Mouse (Mus musculus): Measurements from ENCODE around the gene Mrpl35. TPM values are rescaled to one million over a fixed set of nuclear protein-coding genes. Genes with fewer than 3 reads are reported as not detected.

The Mrpl35 gene
- polyA plus RNA-seq, 1 experiment from 2014 or later: 59.7 TPM

DNA sequence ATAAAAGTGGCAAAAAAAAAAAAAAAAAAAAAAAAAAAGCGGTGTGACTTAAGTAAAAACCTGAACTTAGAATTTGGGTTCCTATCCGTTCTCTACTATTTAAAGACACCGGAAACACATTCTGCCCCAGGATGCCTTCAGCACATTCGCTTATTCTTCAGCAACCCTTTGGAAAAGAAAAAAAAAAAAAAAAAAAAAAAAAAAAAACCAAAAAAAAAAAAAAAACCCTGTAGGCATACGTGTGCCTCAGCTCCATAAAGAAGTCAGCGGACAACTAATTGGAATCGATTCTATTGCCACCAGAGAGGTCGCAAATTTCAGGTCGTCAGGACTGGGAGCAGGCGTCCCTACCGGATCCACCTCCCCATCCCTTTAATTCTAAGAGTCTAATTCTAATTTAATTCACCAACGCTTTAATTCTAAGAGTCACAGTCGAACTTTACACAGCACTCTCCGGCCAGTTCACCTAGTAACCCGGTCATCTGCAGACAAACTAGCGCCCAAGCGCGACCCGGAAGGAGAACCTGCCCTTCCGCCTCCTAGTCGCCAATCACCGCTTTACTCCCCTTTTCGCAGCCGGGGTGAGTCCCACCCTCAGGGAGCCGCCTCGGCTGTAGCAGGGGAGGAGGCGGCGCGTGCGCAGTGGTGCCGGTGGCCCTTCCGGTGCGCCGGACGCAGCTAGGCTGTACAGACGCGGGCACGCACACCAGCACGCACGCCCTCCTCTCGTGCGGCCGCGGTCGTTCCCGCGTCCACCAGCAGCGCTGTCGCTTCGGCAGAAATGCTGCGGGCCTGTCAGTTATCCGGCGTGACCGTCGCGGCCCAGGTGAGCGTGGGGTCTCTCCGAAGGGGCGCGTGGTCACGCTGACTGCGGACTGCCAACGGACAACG is 4.2 kb upstream of the Mrpl35 start, which contains the start of gene Immt:
Gene Immt, plus strand, starts transcription at position 642 of the 891 bp plus-strand sequence.
- peak within 1 kb of the TSS; percentile 96 for H3K4me3 ChIP-seq (ENCODE audit: low read depth, low read length)
- H3K9ac ChIP-seq (ENCODE audit: low read length): peak within 1 kb of the TSS; percentile 87
- no peaks in the 10 kb centered on the region for H3K9me3 ChIP-seq (ENCODE audit: control insufficient read depth, low read length)
- H3K4me2 ChIP-seq (ENCODE audit: low read depth): peak within 1 kb of the TSS; percentile 69
- H3K27me3 ChIP-seq (ENCODE audit: control insufficient read depth, insufficient read depth, low read length): no peaks in the 10 kb centered on the region
- DNase-seq (ENCODE audit: low spot score) (peak; percentile 97), ATAC-seq (ENCODE audit: insufficient read depth, low FRiP score, low TSS enrichment) (peak; percentile 99)
- H3K36me3 ChIP-seq (ENCODE audit: control insufficient read depth, insufficient read depth, low read length): peaks cover 2% of the 10 kb centered on the region; the same call in 1 of the 2 replicates
- peak within 1 kb of the TSS; percentile 76 for H3K27ac ChIP-seq (ENCODE audit: low read depth, low read length)
- H3K4me1 ChIP-seq (ENCODE audit: control insufficient read depth, insufficient read depth, low read length): peaks cover 5% of the 10 kb centered on the region; the same call in 1 of the 2 replicates
- WGBS: under 1% methylated on average over 64 of the region's 64 CpGs

DNA sequence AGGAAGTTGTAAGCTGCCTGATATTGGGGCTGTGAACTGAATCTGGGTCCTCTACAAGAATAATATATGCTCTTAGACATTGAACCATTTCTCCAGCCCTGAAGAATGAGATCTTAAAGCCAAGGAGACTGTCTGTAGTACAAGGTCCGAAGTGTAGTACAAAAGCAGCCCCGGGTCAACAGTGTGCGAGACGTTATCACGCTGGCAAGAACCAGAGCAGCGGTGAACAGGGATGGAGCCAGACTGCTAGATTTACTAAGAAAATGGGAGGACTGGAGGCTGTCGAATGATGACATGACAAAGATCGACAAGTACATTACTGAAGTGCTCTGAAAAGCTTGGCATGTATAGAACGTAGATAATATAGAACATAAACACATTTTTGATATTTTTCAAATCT is 3.0 kb upstream of the Mrpl35 start:
- no peak overlapping the region for H3K4me3 ChIP-seq (ENCODE audit: low read depth, low read length)
- WGBS: 89% methylated on average over 9 of the region's 9 CpGs
- H3K27ac ChIP-seq (ENCODE audit: low read depth, low read length): no peak overlapping the region
- no peak overlapping the region for H3K9ac ChIP-seq (ENCODE audit: low read length)
- peaks cover 5% of the 10 kb centered on the region; the same call in 1 of the 2 replicates for H3K4me1 ChIP-seq (ENCODE audit: control insufficient read depth, insufficient read depth, low read length)
- H3K9me3 ChIP-seq (ENCODE audit: control insufficient read depth, low read length): no peaks in the 10 kb centered on the region
- no peaks in the 10 kb centered on the region for H3K27me3 ChIP-seq (ENCODE audit: control insufficient read depth, insufficient read depth, low read length)
- ATAC-seq (ENCODE audit: insufficient read depth, low FRiP score, low TSS enrichment) (no peak), DNase-seq (ENCODE audit: low spot score) (no peak)
- H3K36me3 ChIP-seq (ENCODE audit: control insufficient read depth, insufficient read depth, low read length): peaks cover 2% of the 10 kb centered on the region; the same call in 1 of the 2 replicates
- H3K4me2 ChIP-seq (ENCODE audit: low read depth): no peak overlapping the region

DNA sequence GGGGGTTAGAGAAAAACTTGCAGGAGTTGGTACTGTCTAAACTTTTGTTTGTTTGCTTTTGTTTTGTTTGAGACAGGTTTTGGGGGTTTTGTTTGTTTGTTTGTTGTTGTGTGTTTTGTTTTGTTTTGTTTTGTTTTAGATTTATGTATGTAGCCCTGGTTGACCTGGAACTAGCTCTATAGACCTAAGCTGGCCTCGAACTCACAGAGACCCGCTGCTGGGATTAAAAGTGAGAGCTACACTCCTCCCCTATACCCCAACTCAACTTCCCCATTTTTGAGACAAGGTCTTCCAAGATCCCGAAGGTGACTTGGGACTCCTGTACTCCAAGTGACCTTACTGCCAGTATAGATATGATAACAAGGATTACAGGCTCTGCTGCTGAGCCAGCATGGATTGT is 2.8 kb downstream of the Mrpl35 start:
- 32% methylated on average over 3 of the region's 3 CpGs for WGBS
- Histone ChIP-seq H3K27ac (ENCODE audit: low read depth, low read length) (no peak overlapping the region), H3K4me1 (ENCODE audit: control insufficient read depth, insufficient read depth, low read length) (no peaks in the 10 kb centered on the region), H3K27me3 (ENCODE audit: control insufficient read depth, insufficient read depth, low read length) (no peaks in the 10 kb centered on the region), H3K9ac (ENCODE audit: low read length) (no peak overlapping the region; the same call in 1 of the 2 replicates), H3K4me3 (ENCODE audit: low read depth, low read length) (peak overlapping the region; percentile 65), H3K4me2 (ENCODE audit: low read depth) (peak overlapping the region; percentile 50), H3K9me3 (ENCODE audit: control insufficient read depth, low read length) (no peaks in the 10 kb centered on the region), H3K36me3 (ENCODE audit: control insufficient read depth, insufficient read depth, low read length) (no peaks in the 10 kb centered on the region)
- ATAC-seq (ENCODE audit: insufficient read depth, low FRiP score, low TSS enrichment): no peak
- no peak for DNase-seq (ENCODE audit: low spot score)

DNA sequence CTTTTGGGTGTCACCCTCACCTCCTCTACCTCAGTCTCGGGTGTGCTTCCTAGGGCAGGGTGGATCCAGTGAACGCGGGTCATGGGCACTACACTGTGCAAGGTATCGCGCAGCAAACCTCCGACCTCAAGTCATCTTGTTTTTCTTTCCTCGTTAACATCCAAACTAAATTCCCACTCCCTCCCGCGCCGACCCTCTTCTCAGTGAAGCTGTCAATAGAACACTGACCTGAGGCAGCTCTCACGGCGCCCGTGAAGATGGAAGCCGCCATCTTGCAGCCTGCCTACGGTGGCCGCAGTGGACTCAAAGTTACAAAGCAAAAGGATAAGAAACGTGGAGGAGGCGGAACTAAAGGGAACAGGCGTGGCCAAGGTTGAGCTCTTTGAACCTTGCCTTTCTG is 3.3 kb downstream of the Mrpl35 start:
- Histone ChIP-seq H3K4me1 (ENCODE audit: control insufficient read depth, insufficient read depth, low read length) (no peaks in the 10 kb centered on the region), H3K4me2 (ENCODE audit: low read depth) (peak overlapping the region; percentile 72), H3K36me3 (ENCODE audit: control insufficient read depth, insufficient read depth, low read length) (no peaks in the 10 kb centered on the region), H3K27ac (ENCODE audit: low read depth, low read length) (no peak overlapping the region), H3K4me3 (ENCODE audit: low read depth, low read length) (peak overlapping the region; percentile 65), H3K27me3 (ENCODE audit: control insufficient read depth, insufficient read depth, low read length) (no peaks in the 10 kb centered on the region), H3K9me3 (ENCODE audit: control insufficient read depth, low read length) (no peaks in the 10 kb centered on the region), H3K9ac (ENCODE audit: low read length) (peak overlapping the region; percentile 66)
- ATAC-seq (ENCODE audit: insufficient read depth, low FRiP score, low TSS enrichment) (peak; percentile 89), DNase-seq (ENCODE audit: low spot score) (peak; percentile 86)
- 0% methylated on average over 19 of the region's 19 CpGs for WGBS

DNA sequence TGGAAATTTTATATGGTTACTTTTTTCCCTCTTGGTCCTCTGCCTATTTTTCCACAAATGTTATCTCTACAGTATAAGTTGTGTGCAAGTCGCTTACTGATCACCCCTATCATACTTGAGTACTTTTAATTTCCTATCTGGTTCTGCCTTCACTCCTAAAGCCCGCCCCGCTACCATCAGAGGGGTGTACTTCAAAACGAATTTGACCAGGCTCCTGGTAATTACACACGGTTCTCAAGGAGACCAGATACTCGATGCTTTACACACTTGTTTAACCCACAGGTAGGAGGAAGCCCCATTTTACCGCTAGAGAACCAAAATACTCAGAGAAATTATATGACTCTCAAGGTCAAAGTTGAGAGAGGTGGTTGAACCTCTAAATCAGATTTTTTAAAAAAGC is 3.7 kb downstream of the Mrpl35 start:
- Histone ChIP-seq H3K4me1 (ENCODE audit: control insufficient read depth, insufficient read depth, low read length) (no peaks in the 10 kb centered on the region), H3K27me3 (ENCODE audit: control insufficient read depth, insufficient read depth, low read length) (no peaks in the 10 kb centered on the region), H3K27ac (ENCODE audit: low read depth, low read length) (no peak overlapping the region), H3K9ac (ENCODE audit: low read length) (peak overlapping the region; percentile 66), H3K4me3 (ENCODE audit: low read depth, low read length) (peak overlapping the region; percentile 65), H3K36me3 (ENCODE audit: control insufficient read depth, insufficient read depth, low read length) (no peaks in the 10 kb centered on the region), H3K9me3 (ENCODE audit: control insufficient read depth, low read length) (no peaks in the 10 kb centered on the region), H3K4me2 (ENCODE audit: low read depth) (peak overlapping the region; percentile 72)
- DNase-seq (ENCODE audit: low spot score) (no peak), ATAC-seq (ENCODE audit: insufficient read depth, low FRiP score, low TSS enrichment) (no peak)
- WGBS: 2% methylated on average over 7 of the region's 7 CpGs

DNA sequence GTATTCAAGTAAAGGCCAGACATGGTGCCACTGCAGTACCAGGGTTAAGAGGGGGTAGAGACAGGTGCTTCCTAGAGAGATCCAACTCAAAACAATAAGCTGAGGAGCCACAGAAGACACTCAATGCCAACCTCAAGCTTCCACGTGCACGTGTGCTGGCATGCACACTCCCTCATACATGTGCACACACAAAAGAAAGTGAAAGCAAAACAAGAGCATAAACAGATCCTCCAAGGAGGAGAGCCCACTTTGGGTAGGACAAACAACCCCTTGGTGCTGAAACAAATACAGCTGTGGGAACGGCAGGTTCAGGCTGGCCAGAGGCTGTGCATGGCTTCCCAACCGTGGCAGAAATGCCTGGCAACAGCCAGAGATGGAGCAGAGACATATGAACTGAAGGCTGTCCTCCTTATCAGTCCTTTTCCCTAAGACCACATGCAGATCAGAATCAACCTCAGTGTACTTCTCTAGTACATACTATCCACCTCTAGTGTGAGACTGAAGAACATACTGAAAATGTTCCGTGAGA is 6.9 kb downstream of the Mrpl35 start:
- ATAC-seq (ENCODE audit: insufficient read depth, low FRiP score, low TSS enrichment): no peak
- Histone ChIP-seq H3K27me3 (ENCODE audit: control insufficient read depth, insufficient read depth, low read length) (no peaks in the 10 kb centered on the region), H3K9me3 (ENCODE audit: control insufficient read depth, low read length) (no peaks in the 10 kb centered on the region), H3K4me3 (ENCODE audit: low read depth, low read length) (no peak overlapping the region), H3K4me1 (ENCODE audit: control insufficient read depth, insufficient read depth, low read length) (no peaks in the 10 kb centered on the region), H3K36me3 (ENCODE audit: control insufficient read depth, insufficient read depth, low read length) (peaks cover 9% of the 10 kb centered on the region), H3K4me2 (ENCODE audit: low read depth) (no peak overlapping the region), H3K27ac (ENCODE audit: low read depth, low read length) (no peak overlapping the region), H3K9ac (ENCODE audit: low read length) (no peak overlapping the region)
- no peak for DNase-seq (ENCODE audit: low spot score)
- WGBS: 90% methylated on average over 5 of the region's 5 CpGs

DNA sequence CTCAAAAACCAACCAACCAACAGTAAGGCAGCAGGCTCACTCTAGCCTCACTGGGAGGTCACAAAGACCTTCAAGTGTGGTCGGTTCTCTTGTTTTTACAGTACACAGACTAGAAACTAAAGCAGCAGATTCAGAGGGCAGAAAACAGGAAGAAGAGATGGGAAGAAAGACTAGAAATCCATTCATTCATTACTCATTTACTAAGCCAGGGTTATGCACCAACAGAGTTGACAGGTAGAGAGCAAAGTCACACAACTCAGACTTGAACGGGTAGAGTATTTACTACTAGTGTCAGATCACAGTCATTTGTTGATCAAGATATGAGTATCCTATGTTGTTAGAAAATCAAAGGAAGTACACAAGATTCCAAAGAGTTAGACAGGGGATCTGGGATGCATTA is 13.9 kb downstream of the Mrpl35 start:
- H3K4me1 ChIP-seq (ENCODE audit: control insufficient read depth, insufficient read depth, low read length): no peaks in the 10 kb centered on the region
- no peaks in the 10 kb centered on the region for H3K27me3 ChIP-seq (ENCODE audit: control insufficient read depth, insufficient read depth, low read length)
- ATAC-seq (ENCODE audit: insufficient read depth, low FRiP score, low TSS enrichment) (no peak), DNase-seq (ENCODE audit: low spot score) (no peak)
- WGBS: 83% methylated on average over 2 of the region's 2 CpGs
- H3K4me2 ChIP-seq (ENCODE audit: low read depth): no peak overlapping the region
- no peak overlapping the region for H3K9ac ChIP-seq (ENCODE audit: low read length)
- H3K4me3 ChIP-seq (ENCODE audit: low read depth, low read length): no peak overlapping the region
- H3K27ac ChIP-seq (ENCODE audit: low read depth, low read length): no peak overlapping the region
- H3K36me3 ChIP-seq (ENCODE audit: control insufficient read depth, insufficient read depth, low read length): peaks cover 8% of the 10 kb centered on the region
- H3K9me3 ChIP-seq (ENCODE audit: control insufficient read depth, low read length): no peaks in the 10 kb centered on the region

DNA sequence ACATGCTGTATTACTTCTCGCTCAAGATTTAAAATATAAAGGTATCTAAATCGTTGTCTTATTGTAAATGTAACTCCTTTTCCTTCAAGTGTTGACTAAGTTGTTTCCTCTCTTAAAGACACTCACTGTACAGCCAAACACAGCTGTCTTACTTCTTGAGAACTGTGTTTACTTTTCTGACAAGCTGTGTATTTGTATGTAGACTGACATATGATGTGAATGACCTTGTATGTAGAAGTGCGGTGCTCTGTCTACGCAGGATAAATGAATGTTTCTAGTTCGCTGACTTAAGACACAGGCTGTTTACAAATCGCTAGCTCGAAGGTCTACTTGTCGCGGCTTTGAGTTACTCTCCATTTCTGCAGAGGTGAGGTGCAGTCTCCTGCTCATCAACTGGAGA is 16.9 kb downstream of the Mrpl35 start:
- no peak for ATAC-seq (ENCODE audit: insufficient read depth, low FRiP score, low TSS enrichment)

DNA sequence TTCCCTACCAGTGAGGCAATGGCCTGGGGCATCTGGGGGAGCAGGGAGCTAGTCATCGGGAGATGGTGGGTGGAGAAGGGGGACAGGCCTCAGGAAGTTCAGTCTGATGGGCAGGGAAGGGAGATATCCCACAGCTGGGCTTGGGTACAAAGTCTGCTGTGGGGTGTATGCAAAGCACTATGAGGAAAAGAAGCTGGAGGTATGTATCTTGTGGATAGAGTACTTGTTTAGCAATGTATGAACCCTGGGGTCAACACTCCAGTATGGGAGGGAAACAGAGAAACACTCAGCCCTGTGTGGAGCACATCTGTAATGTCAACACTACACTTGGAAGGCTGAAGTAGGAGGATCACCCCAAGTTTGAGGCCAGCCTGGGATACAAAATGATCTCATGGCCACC is 20.1 kb downstream of the Mrpl35 start:
- ATAC-seq (ENCODE audit: insufficient read depth, low FRiP score, low TSS enrichment) (no peak), DNase-seq (ENCODE audit: low spot score) (no peak)
- Histone ChIP-seq H3K27me3 (ENCODE audit: control insufficient read depth, insufficient read depth, low read length) (no peaks in the 10 kb centered on the region), H3K4me2 (ENCODE audit: low read depth) (no peak overlapping the region), H3K9ac (ENCODE audit: low read length) (no peak overlapping the region), H3K27ac (ENCODE audit: low read depth, low read length) (no peak overlapping the region), H3K4me1 (ENCODE audit: control insufficient read depth, insufficient read depth, low read length) (no peaks in the 10 kb centered on the region), H3K4me3 (ENCODE audit: low read depth, low read length) (no peak overlapping the region), H3K9me3 (ENCODE audit: control insufficient read depth, low read length) (no peaks in the 10 kb centered on the region), H3K36me3 (ENCODE audit: control insufficient read depth, insufficient read depth, low read length) (no peaks in the 10 kb centered on the region)
- WGBS: 60% methylated on average over 1 of the region's 1 CpGs

More for the DNA sequence above, 16.9 kb downstream of the Mrpl35 start:
- H3K4me1 ChIP-seq (ENCODE audit: control insufficient read depth, insufficient read depth, low read length): no peaks in the 10 kb centered on the region
- H3K36me3 ChIP-seq (ENCODE audit: control insufficient read depth, insufficient read depth, low read length): no peaks in the 10 kb centered on the region
- H3K4me3 ChIP-seq (ENCODE audit: low read depth, low read length): no peak overlapping the region
- no peak for DNase-seq (ENCODE audit: low spot score)
- no peak overlapping the region for H3K9ac ChIP-seq (ENCODE audit: low read length)
- WGBS: 95% methylated on average over 9 of the region's 9 CpGs
- H3K27me3 ChIP-seq (ENCODE audit: control insufficient read depth, insufficient read depth, low read length): no peaks in the 10 kb centered on the region
- no peaks in the 10 kb centered on the region for H3K9me3 ChIP-seq (ENCODE audit: control insufficient read depth, low read length)
- H3K27ac ChIP-seq (ENCODE audit: low read depth, low read length): no peak overlapping the region
- H3K4me2 ChIP-seq (ENCODE audit: low read depth): no peak overlapping the region
